Mouse (Mus musculus) ES-E14 (cell line): ENCODE results near the gene Clybl. TPM values are rescaled to one million over a fixed set of nuclear protein-coding genes. Genes with fewer than 3 reads are reported as not detected.

Experiments
- DNase-seq: peaks from one replicate; pipeline ENCODE4 v3.0.0-alpha.2; 2013; ENCODE audit warnings: low read depth, low spot score
- H3K27ac ChIP-seq: 2 replicates; pipeline ENCODE4 v1.5.1; 2012; ENCODE audit warnings: low read depth, mild to moderate bottlenecking, low read length, moderate library complexity, mixed read lengths; ENCODE audit not compliant: poor library complexity, insufficient read depth, severe bottlenecking
- H3K36me3 ChIP-seq: 2 replicates; pipeline ENCODE4 v1.6.1; 2012; ENCODE audit warnings: mild to moderate bottlenecking, low read length, moderate library complexity, mixed read lengths; ENCODE audit not compliant: control insufficient read depth, poor library complexity, insufficient read depth, severe bottlenecking
- H3K4me1 ChIP-seq, 2 experiments: fragments of 150-350 bp in 1 of 2; sonication (generic) in 1 of 2; 2 replicates each; pipeline ENCODE4 v1.6.1; 2012; ENCODE audit warnings: low read length in 2 of 2, mild to moderate bottlenecking in 1 of 2, mixed read lengths in 1 of 2; ENCODE audit not compliant: control insufficient read depth in 2 of 2, insufficient read depth in 2 of 2, poor library complexity in 1 of 2
- H3K4me3 ChIP-seq, 2 experiments: fragments of 150-350 bp in 1 of 2; sonication (generic) in 1 of 2; 2 replicates each; pipeline ENCODE4 v1.5.1; 2012; ENCODE audit warnings: low read length in 2 of 2, low read depth in 1 of 2, mild to moderate bottlenecking in 1 of 2, mixed read lengths in 1 of 2; ENCODE audit not compliant: insufficient read depth in 1 of 2, poor library complexity in 1 of 2, severe bottlenecking in 1 of 2
- H3K9ac ChIP-seq: 2 replicates; pipeline ENCODE4 v1.6.1; 2012; ENCODE audit warnings: low read depth, mild to moderate bottlenecking, low read length, mixed read lengths; ENCODE audit not compliant: poor library complexity, insufficient read depth, severe bottlenecking
- H3K9me3 ChIP-seq: fragments of 150-350 bp; sonication (generic); 2 replicates; pipeline ENCODE4 v1.6.1; 2012; ENCODE audit warnings: low read depth, mild to moderate bottlenecking, low read length; ENCODE audit not compliant: control insufficient read depth, insufficient read depth
- CHD2 ChIP-seq: IDR thresholded peaks from 2 replicates; pipeline ENCODE4 v1.6.1; 2014; ENCODE audit warnings: mild to moderate bottlenecking, low read depth, low read length, inconsistent platforms
- HCFC1 ChIP-seq: IDR thresholded peaks from 2 replicates; pipeline ENCODE4 v1.6.1; 2012; ENCODE audit warnings: low read length, inconsistent platforms, borderline replicate concordance; ENCODE audit not compliant: insufficient read depth
- MAFK ChIP-seq: IDR thresholded peaks from 2 replicates; pipeline ENCODE4 v1.6.1; 2014; ENCODE audit warnings: mild to moderate bottlenecking, low read depth, low read length, inconsistent platforms; ENCODE audit not compliant: insufficient read depth
- ZC3H11A ChIP-seq: IDR thresholded peaks from 2 replicates; pipeline ENCODE4 v1.6.1; 2012; ENCODE audit warnings: low read depth, mild to moderate bottlenecking, inconsistent platforms, low read length, borderline replicate concordance
- ZNF384 ChIP-seq: IDR thresholded peaks from 2 replicates; pipeline ENCODE4 v1.6.1; 2012; ENCODE audit warnings: low read depth, low read length, inconsistent platforms
- in situ Hi-C, 2 experiments: fragments of 600-800 bp; cut with MboI; formaldehyde crosslinking; loops; one replicate each; pipeline ENCODE4 v1.15.1; 2025; ENCODE audit warnings: low sequenced_read_pairs in 2 of 2, inconsistent platforms in 1 of 2; ENCODE audit not compliant: unreplicated experiment in 2 of 2
- total RNA-seq: library from RNA; depleted of rRNA; stranded (reverse); fragments of 300-350 nt; gene quantifications from 2 replicates; pipeline ENCODE4 v1.2.3, GENCODE M21; 2012

Clybl gene
- total RNA-seq, 1 experiment = 2.6 TPM

DNA sequence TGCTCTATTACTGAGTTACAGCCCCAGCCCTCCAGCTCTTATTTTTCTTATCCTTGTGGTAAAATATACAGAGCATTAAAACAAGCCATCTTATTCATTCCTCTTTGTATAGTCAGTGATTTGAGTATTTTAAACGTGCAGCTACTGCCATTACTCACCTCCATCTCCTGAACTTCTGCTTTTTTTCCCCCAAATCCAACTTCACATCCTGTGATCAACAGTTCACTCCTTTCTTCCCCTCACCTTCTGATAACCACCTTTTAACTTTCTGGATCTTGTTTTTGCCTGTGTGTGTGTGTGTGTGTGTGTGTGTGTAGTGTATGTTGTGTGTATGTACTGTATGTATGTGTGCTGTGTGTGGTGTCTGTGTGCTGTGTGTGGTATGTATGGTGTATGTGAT is 122.3 kb downstream of the Clybl start:
- in situ Hi-C loops = no loop called here
- H3K27ac ChIP-seq = no peak overlapping the region
- DNase-seq = no peak
- H3K4me3 ChIP-seq = no peak overlapping the region
- no peak overlapping the region for H3K9ac ChIP-seq
- H3K9me3 ChIP-seq = no peaks in the 10 kb centered on the region
- TF ChIP-seq ZNF384 (no peak), ZC3H11A (no peak), HCFC1 (no peak), CHD2 (no peak), MAFK (no peak)
- no peaks in the 10 kb centered on the region for H3K36me3 ChIP-seq
- H3K4me1 ChIP-seq = peaks cover 1 to 2% of the 10 kb centered on the region in 2 experiments; a peak in 1 of 4 replicates

DNA sequence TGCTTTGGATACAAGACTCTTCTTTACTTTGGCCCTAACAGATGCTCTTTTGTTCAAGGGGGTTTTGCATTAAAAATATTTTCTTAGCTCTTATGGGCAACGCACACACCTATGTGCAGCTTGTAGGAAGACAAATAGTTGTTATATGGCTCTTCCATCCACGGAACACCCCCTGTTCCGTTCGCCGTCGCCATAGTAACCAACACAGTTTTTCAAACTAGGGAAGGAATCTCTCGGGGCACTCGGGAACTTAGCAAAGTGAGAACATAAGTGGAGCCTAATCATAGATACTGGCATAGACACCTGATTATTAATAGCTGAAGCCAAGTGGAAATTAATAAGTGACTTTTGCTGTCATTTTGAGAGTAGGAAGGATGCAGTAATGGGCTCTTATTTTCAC is 123.6 kb downstream of the Clybl start:
- TF ChIP-seq ZNF384 = no peak
- TF ChIP-seq ZC3H11A = no peak
- no peak for TF ChIP-seq HCFC1
- TF ChIP-seq MAFK = no peak
- TF ChIP-seq CHD2 = no peak

DNA sequence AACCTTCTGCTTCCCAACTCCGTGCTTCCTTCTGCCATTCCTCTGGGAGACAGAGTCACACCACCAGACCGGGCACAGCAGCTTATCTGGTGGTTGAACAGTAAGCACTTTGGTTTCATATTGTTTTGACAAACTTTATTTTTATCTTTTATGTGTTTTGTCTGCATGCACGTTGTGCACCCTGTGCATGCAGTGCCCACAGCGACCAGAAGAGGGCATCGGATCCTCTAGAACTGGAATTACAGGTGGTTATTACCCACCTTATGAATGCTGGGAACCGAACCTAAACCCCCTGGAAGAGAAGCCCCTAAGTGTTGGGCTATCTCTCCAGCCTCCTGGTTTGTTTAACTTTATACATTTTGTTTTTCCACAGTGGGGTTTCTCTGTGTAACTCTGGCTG is 130.9 kb downstream of the Clybl start:
- TF ChIP-seq ZNF384 (no peak), ZC3H11A (peak; percentile 67; the same call in 1 of the 2 replicates)
- DNase-seq = no peak

More for the DNA sequence above, 123.6 kb downstream of the Clybl start:
- H3K9me3 ChIP-seq = no peaks in the 10 kb centered on the region
- peaks cover 1 to 2% of the 10 kb centered on the region in 2 experiments; a peak in 1 of 4 replicates for H3K4me1 ChIP-seq
- H3K4me3 ChIP-seq = no peak overlapping the region
- DNase-seq = no peak
- in situ Hi-C loops = no loop called here
- H3K36me3 ChIP-seq = no peaks in the 10 kb centered on the region
- no peak overlapping the region for H3K9ac ChIP-seq
- no peak overlapping the region for H3K27ac ChIP-seq

DNA sequence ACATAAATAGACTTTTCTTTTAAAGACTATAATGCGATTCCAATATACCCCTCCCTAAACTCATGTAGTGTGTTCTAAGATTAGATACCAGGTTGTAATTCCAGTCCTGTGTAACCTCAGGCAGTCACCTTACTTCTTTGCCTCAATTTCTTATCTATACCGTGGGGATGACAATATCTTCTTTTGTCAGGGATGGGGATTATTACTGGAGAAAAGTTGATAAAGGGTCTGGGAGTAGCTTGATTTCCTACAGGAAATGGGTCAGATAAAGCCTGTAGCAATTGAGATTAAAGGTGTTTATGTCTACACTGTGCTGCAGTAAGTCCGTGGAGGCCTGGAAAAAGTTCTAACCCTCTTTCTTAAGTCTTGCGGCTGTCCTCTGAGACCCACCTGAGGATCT is 131.8 kb downstream of the Clybl start:
- no peak overlapping the region for H3K9ac ChIP-seq
- no peak overlapping the region for H3K4me3 ChIP-seq
- H3K4me1 ChIP-seq = no peaks in the 10 kb centered on the region
- H3K27ac ChIP-seq = no peak overlapping the region
- H3K9me3 ChIP-seq = no peaks in the 10 kb centered on the region
- TF ChIP-seq ZC3H11A (no peak), ZNF384 (no peak), MAFK (no peak), CHD2 (no peak), HCFC1 (no peak)
- in situ Hi-C loops = no loop called here
- no peak for DNase-seq
- H3K36me3 ChIP-seq = no peaks in the 10 kb centered on the region

More for the DNA sequence above, 130.9 kb downstream of the Clybl start:
- Histone ChIP-seq H3K36me3 (no peaks in the 10 kb centered on the region), H3K27ac (no peak overlapping the region), H3K9me3 (no peaks in the 10 kb centered on the region), H3K9ac (no peak overlapping the region), H3K4me1 (no peaks in the 10 kb centered on the region), H3K4me3 (no peak overlapping the region)
- in situ Hi-C loops = no loop called here

DNA sequence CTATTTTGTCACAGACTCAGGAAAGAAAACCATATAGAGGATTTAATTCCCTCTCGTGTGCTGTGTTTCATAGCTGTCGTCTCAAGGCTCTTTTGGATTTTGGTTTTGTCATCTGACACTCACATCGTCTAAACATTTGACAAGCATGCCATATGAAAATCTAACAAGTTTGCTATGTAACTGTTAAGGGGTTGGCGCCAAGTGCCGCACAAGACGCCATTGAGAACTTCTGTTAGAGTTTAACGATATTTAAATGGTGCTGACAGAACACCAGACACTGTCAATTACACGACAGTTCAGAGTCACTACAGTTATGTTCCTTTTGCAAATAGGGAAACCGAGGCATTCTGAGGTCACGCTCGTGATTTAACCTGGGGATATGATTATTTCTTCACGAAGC is 134.2 kb downstream of the Clybl start:
- Histone ChIP-seq H3K9me3 (no peaks in the 10 kb centered on the region), H3K36me3 (no peaks in the 10 kb centered on the region), H3K27ac (no peak overlapping the region), H3K4me3 (no peak overlapping the region), H3K4me1 (no peaks in the 10 kb centered on the region), H3K9ac (no peak overlapping the region)
- no peak for TF ChIP-seq ZC3H11A
- no peak for TF ChIP-seq HCFC1
- TF ChIP-seq ZNF384 = no peak
- no peak for TF ChIP-seq CHD2
- TF ChIP-seq MAFK = no peak
- no peak for DNase-seq
- in situ Hi-C loops = no loop called here
